Mouse (Mus musculus): ENCODE measurements around the gene Cntnap2.

Cntnap2 gene

DNA sequence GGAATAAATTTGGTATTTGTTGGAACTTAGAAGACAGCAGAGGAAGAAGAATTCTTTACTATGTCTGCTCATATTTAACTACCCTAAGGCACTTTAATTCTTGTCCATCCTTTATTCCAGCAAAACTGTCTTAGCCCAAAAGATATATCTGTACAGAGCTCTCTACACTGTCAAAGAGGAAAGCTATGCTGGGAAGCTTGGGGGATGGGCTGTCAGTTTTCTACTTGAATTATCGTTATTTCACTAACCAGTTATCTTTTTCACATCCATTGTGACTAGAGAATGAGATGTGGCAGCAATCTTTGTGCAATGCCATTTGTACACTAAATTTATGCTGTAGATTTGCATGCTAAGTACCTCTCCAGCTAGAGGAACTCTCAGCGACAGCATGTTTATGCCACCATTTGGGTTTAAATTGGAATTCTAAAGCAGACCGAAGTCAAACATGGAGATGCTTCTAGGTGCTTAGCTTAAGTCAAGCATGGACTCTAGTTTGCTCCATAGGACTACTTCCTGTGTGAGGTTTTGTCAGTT lies 268.9 kb downstream of the Cntnap2 start:
- DNase-seq (ENCODE audit: low spot score): no peak

DNA sequence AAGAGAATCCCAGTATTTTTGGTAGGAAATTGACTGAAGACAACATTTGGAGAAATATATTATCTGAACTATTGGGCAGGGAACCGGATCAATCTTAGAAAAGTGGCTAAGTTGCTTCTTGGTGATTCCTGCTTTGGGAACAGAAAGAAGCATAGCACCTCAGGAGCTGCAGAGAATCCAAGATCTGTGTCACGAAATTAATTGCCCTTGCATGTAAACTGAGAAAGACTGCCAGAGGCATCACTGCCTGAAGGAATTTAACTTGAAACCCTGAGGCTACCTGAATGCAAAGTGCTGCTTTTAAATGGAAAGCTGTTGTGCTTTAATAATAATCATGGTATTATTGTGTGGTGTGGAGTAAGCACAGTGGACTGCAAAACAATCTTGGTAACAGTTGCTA lies 286.2 kb downstream of the Cntnap2 start:
- no peak for DNase-seq (ENCODE audit: low spot score)

DNA sequence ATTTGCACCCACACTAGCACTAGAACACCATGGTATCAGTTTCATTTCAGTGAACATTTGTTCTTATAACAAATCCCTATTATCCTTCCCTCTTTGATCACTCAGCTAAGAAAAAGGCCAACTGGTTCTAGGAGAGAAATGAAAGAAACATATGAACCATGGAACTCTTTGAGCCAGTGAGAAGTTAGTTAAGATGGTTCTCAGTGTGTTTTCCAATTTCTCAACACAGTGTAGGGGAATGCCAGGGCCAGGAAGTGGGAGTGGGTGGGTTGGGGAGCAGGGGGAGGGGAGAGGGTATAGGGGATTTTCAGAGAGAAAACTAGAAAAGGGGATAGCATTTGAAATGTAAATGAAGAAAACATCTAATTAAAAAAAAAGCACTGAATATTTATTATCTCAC lies 286.8 kb downstream of the Cntnap2 start:
- no peak for DNase-seq (ENCODE audit: low spot score)

DNA sequence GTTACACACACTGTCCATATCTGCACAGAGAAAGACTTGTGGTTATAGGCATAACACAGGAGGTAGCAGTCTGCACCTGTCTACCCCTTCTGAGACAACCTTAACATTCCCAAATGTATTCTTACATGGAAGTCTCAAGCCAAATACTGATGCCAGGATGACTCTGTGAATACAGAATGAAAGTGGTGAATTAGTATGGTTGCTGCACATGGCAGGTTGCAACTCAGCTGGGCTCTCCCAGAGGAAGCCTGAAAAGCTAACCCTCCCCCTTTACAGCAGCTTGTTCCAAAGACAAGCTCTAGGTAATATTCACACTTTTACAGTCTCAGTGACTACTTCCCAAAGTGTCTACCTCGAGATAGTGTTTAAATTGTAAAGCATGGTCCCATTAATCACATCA lies 307.3 kb downstream of the Cntnap2 start:
- DNase-seq (ENCODE audit: low spot score): no peak

DNA sequence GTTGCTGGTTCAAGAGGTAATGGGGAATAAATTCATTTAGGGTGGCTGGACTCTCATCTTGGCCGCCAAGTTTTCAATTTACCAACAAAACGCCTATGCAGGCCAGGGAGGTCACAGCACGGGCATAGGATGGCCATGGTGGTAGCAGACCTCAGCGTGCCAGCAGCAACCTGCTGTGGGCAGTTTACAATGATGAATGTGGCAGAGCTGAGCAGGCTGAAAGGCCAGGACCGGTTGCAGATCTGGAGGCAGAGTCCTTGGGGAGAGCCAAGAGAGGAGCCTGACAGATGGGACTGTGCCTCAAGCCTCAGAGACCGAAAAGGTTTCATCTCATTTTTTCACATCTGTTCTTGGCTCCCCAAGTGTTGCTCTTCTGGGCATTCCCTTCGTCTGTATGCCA lies 322.0 kb downstream of the Cntnap2 start:
- DNase-seq (ENCODE audit: low spot score): no peak

DNA sequence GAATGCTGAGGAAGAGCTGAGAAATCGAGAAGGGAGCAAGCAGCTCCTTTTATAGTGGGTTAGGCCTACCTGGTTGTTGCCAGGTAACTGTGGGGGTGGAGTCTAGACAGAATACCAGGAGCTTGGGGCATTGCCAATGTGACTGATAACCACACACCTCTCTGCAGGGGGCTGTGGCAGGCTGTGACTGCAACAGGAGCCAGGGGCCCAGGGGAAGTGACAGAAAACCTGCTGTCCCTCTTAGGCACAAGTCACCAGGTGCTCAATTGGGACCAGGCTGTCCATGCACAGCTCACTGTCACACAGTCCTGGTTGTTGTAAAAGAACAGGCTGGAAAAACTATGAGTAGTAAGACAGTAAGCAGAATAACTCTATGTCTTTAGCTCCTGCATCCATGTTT lies 329.9 kb downstream of the Cntnap2 start:
- no peak for DNase-seq (ENCODE audit: low spot score)

DNA sequence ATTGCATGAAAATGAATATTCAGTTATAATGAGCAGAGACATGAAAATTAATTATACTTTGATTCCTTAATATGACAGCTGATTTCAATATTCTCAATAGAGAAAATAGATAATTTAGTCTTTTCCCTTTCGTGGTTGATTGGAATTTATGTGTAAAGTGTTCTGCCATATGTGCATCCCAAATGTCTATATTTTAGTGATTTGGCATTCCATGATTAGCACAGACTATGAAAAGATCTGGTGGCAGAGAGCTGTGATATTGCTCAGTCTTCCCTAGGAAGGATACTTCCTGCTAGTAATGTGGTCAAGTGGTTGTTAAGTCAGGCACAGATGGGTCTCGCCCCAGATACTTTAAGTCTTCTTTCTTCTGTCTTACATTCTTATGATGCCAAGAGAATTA lies 354.5 kb downstream of the Cntnap2 start:
- no peak for DNase-seq (ENCODE audit: low spot score)

DNA sequence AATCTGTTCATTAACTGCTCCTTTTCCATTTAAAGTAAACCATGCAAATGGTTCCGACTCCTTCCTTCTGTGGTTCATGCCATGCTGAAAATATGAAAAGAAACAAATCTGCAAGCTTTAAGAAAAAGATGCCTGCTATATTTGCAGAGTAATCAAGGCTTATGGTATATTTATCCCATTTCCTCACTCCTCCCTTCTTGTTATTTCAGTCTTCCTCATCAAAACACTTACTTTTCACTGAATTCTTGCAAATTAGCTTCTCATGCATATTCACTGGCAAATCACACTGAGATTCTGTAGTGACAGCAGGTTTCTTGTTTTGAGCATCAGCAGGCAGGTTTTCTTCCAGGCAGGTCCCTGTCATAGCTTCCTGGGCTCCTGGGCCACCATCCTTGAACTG lies 396.3 kb downstream of the Cntnap2 start:
- no peak for DNase-seq (ENCODE audit: low spot score)

DNA sequence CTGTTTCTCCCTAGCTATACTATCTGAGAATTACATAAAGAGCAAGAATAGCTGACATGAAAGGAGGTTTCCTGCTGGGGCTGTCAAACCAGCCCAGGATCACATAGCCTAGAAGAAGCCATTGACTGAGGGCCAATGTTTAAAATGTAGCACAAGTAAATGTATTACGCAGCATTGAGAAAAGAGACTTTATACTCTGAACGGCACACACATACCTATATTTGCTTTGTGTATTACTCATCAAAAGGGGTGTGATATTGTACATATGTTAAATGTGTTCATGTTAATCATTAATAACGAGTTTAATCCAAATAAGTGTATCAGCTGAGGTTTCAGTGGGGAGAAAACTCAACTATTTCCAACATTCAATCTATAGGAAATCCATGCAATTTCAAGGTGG lies 459.1 kb downstream of the Cntnap2 start:
- DNase-seq (ENCODE audit: low spot score): no peak

DNA sequence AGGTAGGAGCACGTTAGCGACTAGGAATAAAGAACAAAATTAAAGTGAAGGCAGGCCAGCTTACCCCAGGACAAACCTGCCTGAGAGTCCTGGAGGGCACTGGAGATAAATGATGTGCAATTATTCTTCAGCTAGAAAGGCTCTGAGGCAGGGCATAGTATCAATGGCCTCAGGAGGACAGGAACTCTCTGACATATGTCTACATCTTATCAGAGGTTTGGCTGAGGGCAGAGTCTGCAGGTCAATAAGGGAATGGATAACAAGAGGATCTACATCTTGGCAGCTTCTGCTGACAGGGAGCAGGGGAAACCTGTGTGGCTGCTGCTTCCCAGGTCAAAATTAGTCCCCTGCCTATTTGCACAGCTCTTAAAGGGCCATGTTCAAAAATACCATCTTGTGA lies 477.8 kb downstream of the Cntnap2 start:
- no peak for DNase-seq (ENCODE audit: low spot score)

DNA sequence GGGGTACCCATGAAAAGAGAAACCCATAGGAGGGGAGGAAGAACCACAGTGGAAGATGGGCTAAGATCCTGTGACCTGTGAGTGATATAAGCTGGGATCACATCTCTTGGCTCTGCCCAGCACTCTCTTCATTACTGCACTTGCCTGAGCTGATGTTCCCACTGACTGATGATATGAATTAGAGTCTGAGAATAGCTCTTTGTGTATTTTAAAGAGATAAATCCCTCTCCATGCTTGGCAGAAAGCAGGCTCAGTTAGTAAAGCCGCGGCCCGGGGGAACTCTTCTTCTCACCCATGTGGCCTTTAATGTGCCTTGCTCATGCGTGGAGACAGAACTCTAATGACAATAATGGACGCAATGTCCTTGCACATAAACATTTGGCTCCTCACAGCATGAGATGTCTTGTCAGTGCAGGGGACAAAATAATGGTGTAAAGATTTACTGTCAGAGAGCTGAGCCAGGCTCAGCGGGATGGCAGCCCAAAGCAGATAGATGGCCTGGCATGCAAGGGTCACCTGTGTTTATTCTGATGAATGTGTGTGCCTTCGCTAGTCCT lies 485.2 kb downstream of the Cntnap2 start:
- DNase-seq (ENCODE audit: low spot score): no peak

DNA sequence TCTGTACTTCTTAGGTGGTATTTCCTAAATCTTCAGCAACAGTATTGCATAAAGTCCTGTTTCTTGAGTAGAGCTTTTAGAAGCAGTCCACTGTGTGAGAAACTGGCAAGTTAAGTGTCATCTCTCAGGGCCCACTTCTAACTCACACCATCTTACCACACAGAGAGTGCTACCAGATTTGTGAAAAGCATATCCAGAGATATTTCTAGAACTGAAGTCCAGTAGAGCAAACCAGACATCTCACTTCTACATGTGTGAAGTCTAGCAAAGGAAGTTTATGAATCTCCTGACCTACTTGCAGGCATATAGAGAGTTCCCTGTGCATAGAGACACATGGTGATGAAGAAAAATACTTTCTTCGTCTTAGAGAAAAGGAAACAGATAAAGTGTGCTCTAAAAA lies 500.6 kb downstream of the Cntnap2 start:
- DNase-seq (ENCODE audit: low spot score): no peak

DNA sequence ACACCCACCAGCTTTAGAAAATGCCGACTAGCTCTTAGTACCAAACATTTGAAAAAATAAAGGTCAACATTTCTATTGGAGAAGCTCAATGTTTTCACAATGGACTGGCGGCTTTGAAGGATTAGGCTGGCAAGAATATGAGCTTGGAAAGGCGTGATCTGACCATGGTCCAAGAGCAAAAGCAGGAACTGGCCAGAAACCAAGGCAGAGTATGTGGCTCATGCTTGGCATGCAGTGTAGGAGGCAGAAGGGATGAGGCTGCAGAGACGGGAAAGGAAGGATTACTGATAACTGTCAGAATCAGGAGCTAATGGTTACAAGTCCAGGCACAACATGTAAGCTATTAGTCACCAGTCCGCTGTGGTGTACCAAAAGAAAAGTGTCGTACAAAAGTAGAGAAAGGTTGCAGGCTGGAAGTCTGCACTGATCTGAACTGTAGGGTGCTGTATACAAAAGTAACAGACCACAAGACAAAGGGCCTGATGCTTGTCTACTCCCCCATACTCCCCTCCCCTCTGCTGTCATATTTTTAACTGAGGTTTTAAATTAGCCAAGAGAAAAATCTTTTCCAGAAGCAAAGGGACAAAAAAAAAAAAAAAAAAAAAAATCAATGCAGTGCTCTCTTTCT lies 525.4 kb downstream of the Cntnap2 start:
- DNase-seq (ENCODE audit: low spot score): peak; percentile 18

DNA sequence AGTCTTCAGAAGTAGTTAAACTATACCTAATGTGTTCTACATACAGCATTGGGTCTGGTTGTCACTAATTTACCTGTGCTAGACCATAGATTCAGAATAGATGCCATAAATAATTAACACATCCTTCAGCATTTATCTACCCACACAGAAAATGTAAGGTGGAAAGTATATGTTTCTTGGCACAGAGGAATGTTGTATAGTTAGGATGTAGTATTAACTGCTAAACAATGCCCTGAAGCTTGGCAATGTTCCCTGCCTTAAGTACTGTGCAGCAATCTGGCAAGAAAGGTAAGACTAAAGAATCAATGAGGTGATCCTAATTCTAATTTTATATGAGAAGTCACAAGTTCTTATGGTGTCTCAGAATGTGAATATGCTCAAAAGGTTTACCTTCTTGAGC lies 529.9 kb downstream of the Cntnap2 start:
- no peak for DNase-seq (ENCODE audit: low spot score)

DNA sequence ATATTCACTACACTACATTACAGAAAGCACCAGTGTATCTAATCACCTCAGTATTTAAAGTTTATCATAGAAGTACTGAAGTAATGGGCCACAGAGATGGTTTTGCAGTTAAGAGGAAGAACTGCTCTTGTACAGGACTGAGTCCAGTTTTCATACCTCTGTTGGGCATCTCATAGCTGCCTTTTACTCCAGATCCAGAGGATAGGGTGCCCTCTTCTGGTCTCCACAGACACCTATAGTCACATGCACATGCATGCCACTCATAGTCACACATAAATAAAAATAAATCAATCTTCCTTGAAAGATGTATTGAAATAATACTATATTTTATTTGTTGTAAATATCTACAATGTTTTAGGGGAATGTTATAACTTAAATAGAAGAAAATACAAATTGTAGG lies 587.9 kb downstream of the Cntnap2 start:
- DNase-seq (ENCODE audit: low spot score): no peak

DNA sequence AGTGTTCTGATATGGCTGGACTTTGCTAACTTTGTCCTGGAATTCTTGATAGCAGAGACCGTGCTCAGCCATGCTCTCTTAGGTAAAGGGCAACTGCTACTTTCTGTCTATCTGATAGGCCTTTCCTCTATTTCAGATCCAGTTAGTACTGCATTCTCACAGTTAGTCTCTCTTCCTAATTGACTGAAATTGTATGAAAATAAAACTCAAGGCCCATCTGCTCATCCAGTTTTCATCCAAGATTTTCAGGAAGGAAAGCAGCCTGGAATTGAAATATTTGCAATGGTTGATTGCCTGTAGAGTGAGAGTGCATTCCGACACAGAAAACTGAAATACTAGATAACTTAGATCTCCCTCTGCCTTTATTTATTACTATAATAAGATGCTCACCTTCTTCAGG lies 589.3 kb downstream of the Cntnap2 start:
- DNase-seq (ENCODE audit: low spot score): no peak

DNA sequence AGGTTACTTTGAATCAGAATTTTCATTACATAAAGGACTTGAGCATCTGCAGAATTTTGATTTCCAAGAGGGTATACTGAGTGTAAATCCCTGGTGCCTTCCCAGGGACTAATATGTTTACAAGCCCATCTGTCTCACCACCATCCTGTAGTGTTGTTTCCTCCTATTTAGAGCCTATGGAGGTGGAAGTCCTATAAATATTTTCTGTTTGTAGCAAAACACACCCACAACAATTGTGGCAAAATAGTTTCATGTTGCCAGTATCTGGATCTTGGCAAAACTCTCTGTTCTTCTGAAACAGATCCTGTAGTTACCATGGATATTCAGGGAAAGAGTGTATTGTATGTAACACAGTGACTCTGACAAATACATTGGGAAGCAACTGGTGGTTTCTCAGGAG lies 641.1 kb downstream of the Cntnap2 start:
- DNase-seq (ENCODE audit: low spot score): no peak

DNA sequence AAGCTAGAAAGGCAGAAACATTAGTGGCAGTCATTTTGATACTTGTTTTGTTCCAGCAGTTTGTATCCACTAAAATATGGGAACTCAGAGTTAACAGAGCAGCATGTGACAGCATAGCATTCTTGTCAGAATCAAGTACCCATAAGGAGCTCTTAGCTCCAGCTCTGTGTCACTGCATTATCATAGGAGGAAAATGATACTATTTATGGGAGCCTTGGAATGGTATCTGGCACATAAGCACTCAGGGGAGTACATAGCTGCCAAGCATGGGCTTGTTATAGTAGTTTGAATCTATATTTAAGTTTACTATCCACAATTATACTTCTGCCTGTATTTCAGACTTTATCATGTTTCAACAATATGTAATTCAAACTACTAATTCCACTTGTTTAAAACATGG lies 732.5 kb downstream of the Cntnap2 start:
- DNase-seq (ENCODE audit: low spot score): no peak

DNA sequence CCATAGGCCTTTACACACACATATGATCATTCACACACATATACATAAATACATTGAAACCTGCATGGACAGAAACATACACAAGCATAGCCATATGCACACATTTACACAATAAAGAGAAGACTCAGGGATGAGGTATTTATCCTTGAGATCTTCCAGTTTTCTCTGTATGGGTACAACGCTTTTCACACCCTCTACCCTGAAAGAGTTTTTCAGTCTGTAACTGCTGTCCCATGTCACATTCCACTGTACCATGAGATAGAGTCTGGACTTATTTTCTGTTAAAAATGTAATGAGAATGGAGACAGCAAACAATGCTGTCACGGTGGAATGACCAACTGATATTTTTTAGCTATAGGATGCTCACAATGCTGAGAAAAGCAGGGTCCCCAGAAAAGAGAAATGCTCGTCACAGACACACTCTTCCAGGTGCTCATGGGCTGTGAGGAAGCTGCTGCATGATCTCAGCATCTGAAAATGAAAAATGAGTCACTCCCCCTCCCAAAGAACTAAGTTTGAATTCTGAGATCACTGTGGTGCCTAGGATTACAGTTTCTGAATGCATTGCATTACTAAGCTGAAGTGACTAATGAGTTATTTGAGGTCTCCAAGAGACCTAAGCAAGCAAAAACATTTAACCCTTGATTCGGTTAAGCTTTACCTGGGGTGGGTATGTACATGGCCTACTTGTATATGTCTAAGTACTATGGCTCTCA lies 782.6 kb downstream of the Cntnap2 start:
- no peak for DNase-seq (ENCODE audit: low spot score)

DNA sequence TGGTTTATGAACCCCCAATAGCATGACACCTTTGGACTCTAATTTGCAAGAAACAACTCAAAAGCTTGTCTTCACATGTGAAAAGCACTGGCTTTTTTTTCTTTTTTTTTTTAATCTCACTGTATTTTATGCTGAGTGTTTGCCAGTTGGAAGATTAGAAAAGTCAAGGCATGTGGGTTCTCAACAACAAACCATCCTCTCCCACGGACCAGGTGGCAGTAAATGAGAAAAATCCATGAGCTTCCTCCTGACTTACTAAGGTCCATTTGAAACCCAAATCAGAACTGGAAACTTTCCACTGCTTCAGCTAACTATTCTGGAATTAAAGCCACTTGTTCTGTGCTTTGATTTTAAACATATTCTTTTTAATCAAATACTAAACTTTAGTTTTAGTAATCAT lies 784.6 kb downstream of the Cntnap2 start:
- no peak for DNase-seq (ENCODE audit: low spot score)

DNA sequence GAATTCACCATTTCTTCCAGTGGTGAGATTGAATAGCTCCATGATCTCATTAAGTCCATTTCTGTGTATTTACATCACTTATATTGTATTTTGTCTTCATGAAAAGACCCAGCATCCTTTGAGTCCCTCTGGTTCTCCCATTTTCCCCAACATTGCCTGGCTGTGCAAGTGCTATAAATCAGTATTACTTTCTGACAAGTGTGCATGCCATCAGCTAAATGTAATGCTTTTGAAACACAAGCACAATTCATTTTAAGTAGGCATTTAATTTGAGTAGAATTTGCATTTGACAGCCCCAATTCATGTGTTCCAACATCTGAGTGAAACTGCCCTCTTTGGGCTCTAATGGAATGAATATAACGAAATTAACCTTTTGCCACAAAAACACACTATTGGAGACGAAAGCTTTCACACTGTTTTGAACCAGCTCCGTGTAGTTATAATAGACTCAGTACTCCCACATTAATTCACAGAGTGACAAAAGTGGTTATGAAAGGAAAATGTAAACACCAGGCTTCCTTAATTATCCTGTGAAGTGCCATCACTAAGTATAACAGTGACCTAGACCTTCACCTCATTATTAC lies 812.3 kb downstream of the Cntnap2 start:
- DNase-seq (ENCODE audit: low spot score): no peak

DNA sequence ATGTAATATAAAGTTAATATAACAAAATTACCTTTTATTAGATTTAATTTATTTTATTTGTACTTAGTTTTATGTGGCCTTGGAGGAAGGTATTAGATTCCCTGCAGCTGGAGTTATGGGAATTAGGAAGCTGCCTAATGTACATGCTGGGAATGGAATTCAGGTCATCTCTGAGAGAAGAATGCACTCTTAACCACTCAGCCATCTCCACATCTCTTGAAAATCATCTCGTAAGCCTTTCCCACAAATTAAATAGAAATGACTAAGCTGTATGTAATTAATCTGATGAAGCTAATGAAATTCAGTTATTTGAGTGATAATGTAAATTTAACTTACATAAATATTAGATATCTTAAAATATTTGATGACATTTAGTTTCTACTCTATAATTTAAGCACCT lies 826.3 kb downstream of the Cntnap2 start:
- DNase-seq (ENCODE audit: low spot score): no peak

DNA sequence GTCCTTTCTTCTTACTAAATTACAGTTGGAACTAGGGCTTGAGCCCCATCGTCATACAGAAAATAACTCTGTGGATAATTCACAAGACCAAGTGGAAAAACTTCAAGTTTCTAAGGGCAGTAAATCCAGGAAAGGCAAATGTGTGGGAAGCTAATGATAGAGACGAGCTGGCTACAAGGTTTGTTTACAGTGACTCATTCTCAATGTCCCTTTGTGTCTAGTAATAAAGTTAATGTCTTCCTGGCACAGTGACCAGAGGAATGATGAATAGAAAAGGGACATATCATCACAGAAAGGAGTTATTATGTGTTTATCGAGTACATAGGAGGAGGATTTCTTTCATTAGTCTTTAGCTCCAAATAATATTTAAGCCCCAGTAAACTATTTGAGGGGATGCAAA lies 828.7 kb downstream of the Cntnap2 start:
- no peak for DNase-seq (ENCODE audit: low spot score)

Data from adipocyte (in vitro differentiated cells).